Mouse (Mus musculus) cerebral cortex, adult 2 months (tissue): Measurements from ENCODE around the gene Klhl3.

ENCODE experiments used
- WGBS: fragments of 180-500 bp; shearing (Covaris S2); methylation state at CpG from one replicate; pipeline ENCODE4 v1.1.7; 2018; 5-methylcytosine and 5-hydroxymethylcytosine counted together

Klhl3 gene

GRCm38 (mm10) chr13:58113061-58113900 is at the start of gene Klhl3:
TSS of gene Klhl3 (minus strand) at chr13:58113592.
- WGBS = under 1% methylated on average over 35 of the region's 35 CpGs

DNA sequence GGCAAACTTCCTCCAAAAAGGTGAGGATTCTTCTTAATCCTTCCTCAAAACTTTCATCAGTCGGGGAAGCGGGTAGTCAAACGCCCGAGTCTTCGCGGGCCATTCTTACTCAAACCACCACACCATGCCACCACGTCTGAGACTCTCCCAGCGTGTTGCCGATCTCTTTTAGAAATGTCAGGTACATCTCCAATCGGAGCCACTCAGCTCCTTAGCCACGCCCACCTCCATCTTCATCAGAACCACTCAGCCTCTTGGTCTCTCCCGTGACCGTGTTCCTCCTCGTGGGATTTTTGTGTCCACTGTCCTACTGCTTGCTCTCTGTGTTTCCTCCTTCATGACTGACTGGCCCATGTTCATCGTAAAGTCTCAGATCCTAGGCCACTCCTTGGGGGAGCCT is 47.4 kb upstream of the Klhl3 start:
- 97% methylated on average over 15 of the region's 15 CpGs for WGBS

DNA sequence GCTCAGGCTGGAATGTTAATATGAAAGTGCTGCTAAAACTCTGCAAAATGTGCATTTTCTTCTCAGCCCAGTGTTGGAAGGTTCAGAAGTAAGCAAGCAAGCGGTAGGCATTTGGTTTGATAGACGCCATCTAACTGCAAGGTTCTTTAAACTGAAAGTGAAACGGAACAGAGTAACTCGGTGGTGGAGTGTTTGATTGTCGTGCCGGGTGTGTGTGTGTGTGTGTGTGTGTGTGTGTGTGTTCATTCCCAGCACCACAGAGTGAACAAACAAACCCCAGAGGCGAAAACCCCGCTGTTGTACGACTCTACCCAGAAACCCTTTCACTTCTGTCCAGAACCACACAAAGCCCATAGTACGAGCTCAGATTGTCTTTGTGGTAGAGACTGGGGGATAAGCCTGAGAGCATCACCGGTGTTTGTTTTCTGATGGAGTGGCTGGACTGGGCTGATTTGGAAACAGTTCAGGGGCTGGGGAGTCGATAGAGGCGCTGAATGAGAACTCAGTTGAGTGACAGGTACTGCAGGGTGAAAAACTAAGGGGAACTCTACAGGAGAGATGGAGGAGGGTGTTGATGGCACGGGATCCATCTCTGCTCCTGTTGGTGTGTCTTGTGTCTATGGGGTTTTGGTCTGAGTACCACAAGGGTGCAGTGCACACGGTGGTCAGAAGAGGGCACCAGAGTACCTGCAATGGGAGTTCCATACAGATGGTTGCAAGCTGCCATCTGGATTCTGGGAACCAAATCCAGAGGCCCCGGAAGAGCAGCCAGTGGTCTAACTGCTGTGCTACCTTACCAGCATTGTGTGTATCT is 44.9 kb upstream of the Klhl3 start:
- WGBS = 1% methylated on average over 16 of the region's 16 CpGs

DNA sequence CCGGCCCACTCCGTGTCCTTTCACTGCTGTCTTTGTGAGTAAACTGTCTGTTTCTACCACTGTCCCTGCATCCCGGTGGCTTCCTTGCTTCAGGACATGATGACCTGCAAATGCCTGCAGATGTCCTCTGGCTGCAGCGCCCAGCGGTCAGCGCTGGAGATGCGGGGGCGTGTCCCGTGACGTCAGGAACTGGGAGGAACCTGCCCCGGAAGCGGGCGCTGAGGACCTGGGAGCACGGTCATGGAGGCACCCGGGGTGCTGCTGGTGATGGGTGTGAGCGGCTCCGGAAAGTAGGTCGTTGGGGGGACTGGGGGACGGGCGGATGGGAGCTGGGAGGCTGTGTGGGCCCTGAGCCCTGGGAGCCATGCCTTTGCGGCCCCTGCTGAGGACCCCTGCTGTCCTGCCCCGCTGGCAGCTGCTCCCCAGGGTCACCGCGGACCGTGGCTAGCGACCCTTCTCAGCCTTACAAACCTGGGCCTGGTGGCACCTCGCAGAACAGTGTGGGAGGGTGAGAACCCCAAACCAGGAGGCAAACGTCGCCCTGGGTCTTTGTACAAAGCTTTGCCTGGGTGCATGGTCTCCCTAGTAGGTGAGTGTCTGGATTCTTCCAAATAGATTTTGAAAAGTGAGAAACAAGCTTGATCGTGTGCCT is 44.2 kb upstream of the Klhl3 start, which contains the start of gene Idnk:
TSS of gene Idnk (plus strand) at position 203 of the 652 bp plus-strand sequence.
- WGBS = under 1% methylated on average over 30 of the region's 30 CpGs

DNA sequence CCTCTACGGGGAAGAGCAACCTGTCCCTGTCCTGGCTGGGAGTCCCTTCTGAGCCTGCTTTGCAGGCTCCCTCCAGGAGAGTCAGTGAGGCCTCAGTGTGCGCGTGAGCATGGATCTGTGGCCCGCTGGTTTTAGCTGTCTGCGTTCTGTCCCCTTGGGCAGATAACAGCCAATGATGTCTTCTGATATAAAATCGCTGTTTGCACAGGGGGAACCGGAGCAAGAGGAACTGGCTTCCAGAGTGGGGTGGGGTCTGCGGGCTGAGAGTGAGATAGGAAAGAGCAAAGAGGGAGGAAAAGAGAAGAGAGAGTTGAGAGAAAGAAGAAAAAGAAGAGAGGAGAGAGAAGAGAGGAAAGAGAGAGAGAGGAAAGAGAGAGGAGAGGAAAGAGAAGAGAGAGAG is 43.6 kb upstream of the Klhl3 start:
- 29% methylated on average over 8 of the region's 8 CpGs for WGBS

DNA sequence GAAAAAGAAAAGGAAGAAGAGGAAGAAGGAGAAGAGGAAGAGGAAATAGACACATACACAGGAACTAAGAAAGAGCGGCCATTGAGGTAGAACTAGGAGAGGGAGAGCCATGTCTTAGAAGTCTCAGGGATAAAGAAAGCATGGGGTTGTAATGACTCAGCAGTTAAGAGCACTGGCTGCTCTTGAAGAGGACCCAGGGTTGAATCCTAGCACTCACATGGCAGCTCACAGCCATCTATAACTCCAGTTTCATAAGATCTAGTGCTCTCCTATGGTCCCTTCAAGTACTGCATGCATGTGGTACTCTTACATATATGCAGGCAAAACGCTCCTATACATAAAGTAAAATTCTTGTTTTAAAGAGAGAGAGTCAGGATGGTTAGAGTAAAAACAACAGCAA is 42.6 kb upstream of the Klhl3 start:
- WGBS = 94% methylated on average over 2 of the region's 2 CpGs

DNA sequence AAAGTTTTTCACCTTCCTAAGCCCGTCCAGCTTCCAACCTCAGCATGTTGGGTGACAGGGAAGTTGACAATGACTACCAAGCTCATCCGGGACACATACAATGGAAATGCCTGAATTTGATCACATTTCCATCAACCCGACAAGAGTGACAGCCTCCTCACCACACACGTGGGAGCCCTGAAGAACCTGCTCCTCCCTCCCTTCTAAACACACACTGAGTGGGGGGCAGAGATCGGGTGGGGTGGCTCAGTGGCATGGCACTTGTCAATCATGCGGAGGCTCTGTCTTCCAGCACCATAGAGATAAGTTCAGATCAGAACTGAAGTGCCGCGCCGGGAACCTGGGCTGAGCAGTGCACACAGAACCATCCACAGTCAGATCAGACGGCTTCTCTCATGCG is 37.0 kb upstream of the Klhl3 start:
- WGBS = 84% methylated on average over 11 of the region's 11 CpGs

DNA sequence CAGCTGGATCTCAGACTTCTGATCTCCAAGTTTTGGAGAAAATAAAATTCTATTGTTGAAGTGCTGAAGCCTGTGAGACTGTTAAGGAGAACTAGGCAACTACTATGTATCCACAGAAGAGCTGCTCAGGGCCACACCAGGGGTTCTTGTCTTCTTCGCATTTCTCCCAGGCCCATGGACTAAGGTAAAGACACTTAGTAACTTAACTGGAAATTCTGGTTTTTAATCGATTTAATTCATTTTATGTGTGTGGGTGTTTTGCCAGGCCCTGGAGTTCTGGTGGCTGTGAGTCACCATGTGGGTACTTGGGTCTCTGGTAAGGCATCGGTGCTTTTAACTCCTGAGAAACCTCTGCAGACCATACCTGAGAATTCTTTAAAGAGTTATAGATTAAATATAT is 36.2 kb upstream of the Klhl3 start:
- 85% methylated on average over 3 of the region's 3 CpGs for WGBS

- 45% methylated on average over 5 of the region's 5 CpGs for WGBS
Observed at GRCm38 (mm10) chr13:58149033-58149558, 35.7 kb upstream of the Klhl3 start.

- 1% methylated on average over 17 of the region's 17 CpGs for WGBS
Observed at GRCm38 (mm10) chr13:58148256-58148831, 35.0 kb upstream of the Klhl3 start.

GRCm38 (mm10) chr13:58147760-58148159 is 34.4 kb upstream of the Klhl3 start:
- WGBS = 77% methylated on average over 1 of the region's 1 CpGs

- 93% methylated on average over 8 of the region's 8 CpGs for WGBS
Observed at GRCm38 (mm10) chr13:58146603-58147002, 33.2 kb upstream of the Klhl3 start.

DNA sequence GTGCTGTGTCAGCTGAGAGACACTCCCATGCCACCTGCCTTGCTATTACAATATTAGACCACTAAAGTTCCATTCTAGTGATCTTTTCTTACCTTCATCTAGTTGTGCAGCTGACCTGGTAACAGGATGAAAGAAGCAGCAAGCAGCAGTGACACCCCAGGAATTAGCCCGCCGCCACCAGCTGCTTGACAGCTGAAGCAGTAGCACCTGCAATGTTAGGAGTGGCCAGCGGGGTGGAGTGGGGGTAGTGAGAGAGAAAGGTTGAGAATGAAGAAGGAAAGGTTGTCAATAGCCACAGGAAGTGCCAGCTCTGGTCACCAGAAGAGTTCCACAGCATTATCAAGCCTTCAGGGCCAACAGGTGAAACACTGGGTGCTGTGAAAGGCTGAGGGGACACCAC is 18.3 kb upstream of the Klhl3 start:
- WGBS = 71% methylated on average over 3 of the region's 3 CpGs

- WGBS = 25% methylated on average over 4 of the region's 4 CpGs
Observed at GRCm38 (mm10) chr13:58129687-58130246, 16.4 kb upstream of the Klhl3 start.

GRCm38 (mm10) chr13:58128768-58129671 is 15.6 kb upstream of the Klhl3 start:
- under 1% methylated on average over 83 of the region's 83 CpGs for WGBS

DNA sequence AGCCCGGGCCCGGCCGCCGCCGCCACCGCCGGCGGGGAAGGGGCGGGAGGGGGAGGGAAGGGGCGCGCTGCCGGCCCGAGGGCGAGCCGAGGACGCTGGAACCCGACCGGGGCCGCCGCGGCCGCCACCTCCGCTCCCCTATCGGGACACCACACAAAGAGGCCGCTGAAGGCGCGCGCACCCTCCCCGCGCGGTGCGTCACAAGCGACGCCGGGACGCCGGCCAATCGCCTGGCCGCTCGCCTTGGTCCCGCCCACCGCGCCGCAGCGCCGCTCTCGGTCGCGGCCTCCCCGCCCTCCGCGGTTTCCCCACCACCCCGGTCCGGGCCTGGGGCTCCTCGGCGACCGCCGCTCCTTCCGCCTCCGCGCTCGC is 15.0 kb upstream of the Klhl3 start, which contains the start of gene Hnrnpa0:
TSS of gene Hnrnpa0 (minus strand) at position 161 of the 372 bp plus-strand sequence.
- under 1% methylated on average over 61 of the region's 62 CpGs for WGBS

DNA sequence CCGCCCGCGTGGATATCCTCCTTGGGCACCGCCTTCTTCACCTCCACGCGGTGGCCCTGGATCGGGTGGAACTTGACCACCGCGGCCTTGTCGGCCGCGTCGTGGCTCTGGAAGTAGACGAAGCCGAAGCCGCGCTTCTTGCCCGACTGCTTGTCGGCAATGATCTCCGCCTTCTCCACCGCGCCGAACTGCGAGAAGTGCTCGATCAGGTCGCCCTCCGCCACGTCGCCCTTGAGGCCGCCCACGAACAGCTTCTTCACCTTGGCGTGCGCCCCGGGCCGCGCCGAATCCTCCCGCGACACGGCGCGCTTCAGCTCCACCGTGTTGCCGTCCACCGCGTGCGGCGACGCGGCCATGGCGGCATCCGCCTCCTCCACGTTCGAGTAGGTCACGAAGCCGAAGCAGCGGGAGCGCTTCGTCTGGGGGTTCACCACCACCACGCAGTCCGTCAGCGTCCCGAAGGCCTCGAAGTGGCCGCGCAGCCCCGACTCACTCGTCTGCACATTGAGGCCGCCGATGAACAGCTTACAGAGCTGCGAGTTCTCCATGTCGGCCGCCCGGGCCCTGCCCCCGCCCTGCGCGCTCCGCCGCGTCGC is 14.5 kb upstream of the Klhl3 start:
- WGBS = under 1% methylated on average over 81 of the region's 81 CpGs

DNA sequence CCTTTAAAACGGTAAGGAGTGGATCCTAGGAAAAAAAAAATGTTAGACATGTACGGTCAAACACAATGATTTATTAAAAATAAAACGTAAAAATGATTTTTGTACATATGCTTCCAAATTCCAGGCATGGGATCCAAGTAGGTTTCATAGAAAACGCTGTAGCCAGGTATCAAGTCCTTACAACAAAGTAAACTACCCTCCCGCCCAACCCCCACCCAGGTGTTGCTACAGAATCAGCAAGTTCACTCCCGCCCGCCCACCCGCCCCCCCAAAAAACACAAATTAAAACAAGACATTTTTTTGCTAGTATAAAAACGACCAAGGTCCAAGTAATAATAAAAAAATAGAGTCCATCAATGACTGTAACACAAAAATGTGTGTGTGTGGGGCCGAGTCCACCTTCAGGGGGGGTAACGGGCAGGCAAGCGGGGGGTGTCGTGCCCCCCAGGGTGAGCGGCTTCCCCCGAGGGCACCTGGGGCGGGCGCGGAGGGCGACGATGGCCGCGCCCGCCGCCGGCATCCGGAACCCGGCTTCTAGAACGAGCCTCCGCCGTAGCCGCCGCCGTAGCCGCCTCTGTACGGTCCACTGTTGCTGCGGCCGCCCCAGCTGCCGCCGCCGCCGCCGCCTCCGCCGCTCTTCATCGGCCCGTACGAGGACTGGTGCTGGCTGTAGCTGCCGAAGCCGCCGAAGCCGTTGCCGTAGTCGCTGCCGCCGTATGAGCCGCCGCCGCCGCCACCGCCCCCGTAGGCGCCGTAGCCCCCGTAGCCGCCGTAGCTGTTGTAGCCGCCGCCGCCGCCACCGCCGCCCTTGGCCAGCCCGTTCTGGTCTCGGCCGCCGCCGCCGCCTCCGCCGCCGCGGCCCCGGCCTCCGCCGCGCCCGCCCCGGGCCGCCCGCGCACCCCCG is 13.7 kb upstream of the Klhl3 start:
- WGBS = 1% methylated on average over 91 of the region's 92 CpGs

DNA sequence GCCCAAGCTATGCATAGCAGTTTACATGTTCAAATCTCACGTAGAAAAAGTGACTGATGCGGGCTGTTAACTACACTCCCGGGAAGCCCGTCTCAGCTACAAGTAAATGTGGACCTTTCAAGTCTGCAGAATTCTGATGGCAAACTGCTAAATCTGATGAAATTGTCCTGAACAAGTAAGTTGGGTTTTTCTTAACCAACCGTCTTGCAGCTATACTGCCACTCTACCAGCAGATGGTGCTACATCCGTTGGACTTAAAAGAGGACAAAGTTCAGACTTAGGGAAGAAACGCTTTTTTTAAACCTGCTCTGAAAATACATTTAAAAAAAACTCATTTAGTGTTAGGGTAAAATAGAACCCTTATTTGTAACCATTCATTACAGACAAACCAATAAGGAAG is 12.7 kb upstream of the Klhl3 start:
- 20% methylated on average over 7 of the region's 7 CpGs for WGBS
